Mouse (Mus musculus) embryonic fibroblast, embryonic 13.5 days (primary cell): ENCODE data around the gene Sez6. TPM values are rescaled to one million over a fixed set of nuclear protein-coding genes. Genes with fewer than 3 reads are reported as not detected.

ENCODE experiments used
- H3K27ac ChIP-seq: 2 replicates; pipeline ENCODE4 v1.5.1; 2012; ENCODE audit warnings: low read length, control low read depth, inconsistent platforms; ENCODE audit not compliant: insufficient read depth
- H3K4me1 ChIP-seq: 2 replicates; pipeline ENCODE4 v1.6.1; 2011; ENCODE audit warnings: low read length; ENCODE audit not compliant: control insufficient read depth, insufficient read depth
- H3K4me3 ChIP-seq: 2 replicates; pipeline ENCODE4 v1.5.1; 2011; ENCODE audit warnings: mild to moderate bottlenecking, control low read depth, low read length; ENCODE audit not compliant: insufficient read depth
- CTCF ChIP-seq: IDR thresholded peaks from 2 replicates; pipeline ENCODE4 v1.5.1; 2011; ENCODE audit warnings: mild to moderate bottlenecking, control low read depth, low read length, moderate library complexity, borderline replicate concordance; ENCODE audit not compliant: insufficient read depth
- POLR2A ChIP-seq: IDR thresholded peaks from 2 replicates; pipeline ENCODE4 v1.6.1; 2011; ENCODE audit warnings: low read depth, mild to moderate bottlenecking, control low read depth, low read length, moderate library complexity
- polyA plus RNA-seq: library from polyadenylated mRNA; stranded (reverse); fragments of >200 nt; gene quantifications from 2 replicates; pipeline ENCODE4 v1.2.4, GENCODE M21; 2011; ENCODE audit warnings: low read depth; ENCODE audit not compliant: missing spikeins, insufficient read length

The Sez6 gene
- polyA plus RNA-seq: not detected in 2 replicates

- Histone ChIP-seq H3K4me3 (peak within 1 kb of the TSS; percentile 2; the same call in 1 of the 2 replicates), H3K27ac (no peak within 1 kb of the TSS), H3K4me1 (no peaks in the 10 kb centered on the region)
- TF ChIP-seq POLR2A: no peak
- TF ChIP-seq CTCF: no peak
Measured at GRCm38 (mm10) chr11:77930751-77931540, at the start of gene Sez6. Sez6 (plus strand) TSS chr11:77930800.

- H3K4me3 ChIP-seq: no peak overlapping the region
- H3K27ac ChIP-seq: no peak overlapping the region
- no peaks in the 10 kb centered on the region for H3K4me1 ChIP-seq
- no peak for TF ChIP-seq POLR2A
- TF ChIP-seq CTCF: no peak
Measured at GRCm38 (mm10) chr11:77884524-77885245, 45.9 kb upstream of the Sez6 start.

- Histone ChIP-seq H3K27ac (no peak overlapping the region), H3K4me1 (no peaks in the 10 kb centered on the region), H3K4me3 (no peak overlapping the region)
- TF ChIP-seq CTCF (no peak), POLR2A (no peak)
Measured at GRCm38 (mm10) chr11:77885246-77885575, 45.4 kb upstream of the Sez6 start.

- no peaks in the 10 kb centered on the region for H3K4me1 ChIP-seq
- TF ChIP-seq CTCF (no peak), POLR2A (no peak)
- no peak overlapping the region for H3K27ac ChIP-seq
- no peak overlapping the region for H3K4me3 ChIP-seq
Measured at GRCm38 (mm10) chr11:77887373-77887960, 43.1 kb upstream of the Sez6 start.

GRCm38 (mm10) chr11:77888846-77889245 is 41.8 kb upstream of the Sez6 start:
- no peaks in the 10 kb centered on the region for H3K4me1 ChIP-seq
- TF ChIP-seq CTCF (no peak), POLR2A (no peak)
- no peak overlapping the region for H3K27ac ChIP-seq
- no peak overlapping the region for H3K4me3 ChIP-seq

- TF ChIP-seq POLR2A (no peak), CTCF (no peak)
- Histone ChIP-seq H3K4me3 (no peak overlapping the region), H3K4me1 (no peaks in the 10 kb centered on the region), H3K27ac (no peak overlapping the region)
Measured at GRCm38 (mm10) chr11:77889484-77889883, 41.1 kb upstream of the Sez6 start.

GRCm38 (mm10) chr11:77890648-77891258 is 39.8 kb upstream of the Sez6 start:
- no peak for TF ChIP-seq CTCF
- TF ChIP-seq POLR2A: no peak
- H3K4me1 ChIP-seq: no peaks in the 10 kb centered on the region
- H3K27ac ChIP-seq: no peak overlapping the region

GRCm38 (mm10) chr11:77892883-77893282 is 37.7 kb upstream of the Sez6 start:
- Histone ChIP-seq H3K27ac (no peak overlapping the region), H3K4me3 (no peak overlapping the region), H3K4me1 (no peaks in the 10 kb centered on the region)
- no peak for TF ChIP-seq POLR2A
- TF ChIP-seq CTCF: no peak

More at GRCm38 (mm10) chr11:77890648-77891258, 39.8 kb upstream of the Sez6 start:
- H3K4me3 ChIP-seq: no peak overlapping the region

GRCm38 (mm10) chr11:77893283-77893682 is 37.3 kb upstream of the Sez6 start:
- TF ChIP-seq POLR2A (no peak), CTCF (no peak)
- H3K27ac ChIP-seq: no peak overlapping the region
- no peak overlapping the region for H3K4me3 ChIP-seq
- H3K4me1 ChIP-seq: no peaks in the 10 kb centered on the region
